Mouse (Mus musculus): ENCODE measurements around the gene Naa10. TPM values are rescaled to one million over a fixed set of nuclear protein-coding genes. Genes with fewer than 3 reads are reported as not detected.
A peak's percentile ranks its signal among the peaks of the same experiment; 100 is the strongest.

The Naa10 gene
- polyA plus RNA-seq, 1 experiment from 2014 or later: 163 TPM

- 26% methylated on average over 4 of the region's 4 CpGs for WGBS
- peak; percentile 75 for ATAC-seq
- no peaks in the 10 kb centered on the region for H3K27me3 ChIP-seq (replicated peaks)
Measured at GRCm38 (mm10) chrX:73948647-73949046, 26.9 kb upstream of the Naa10 start.

GRCm38 (mm10) chrX:73946896-73947295 is 25.2 kb upstream of the Naa10 start:
- Histone ChIP-seq H3K4me2 (replicated peaks) (no peak overlapping the region), H3K4me3 (replicated peaks) (no peak overlapping the region), H3K9ac (no peak overlapping the region), H3K27me3 (replicated peaks) (no peaks in the 10 kb centered on the region), H3K4me1 (replicated peaks) (no peaks in the 10 kb centered on the region), H3K36me3 (peaks cover 24% of the 10 kb centered on the region), H3K27ac (no peak overlapping the region), H3K9me3 (no peaks in the 10 kb centered on the region)
- ATAC-seq: no peak
- 70% methylated on average over 6 of the region's 6 CpGs for WGBS

More at GRCm38 (mm10) chrX:73948647-73949046, 26.9 kb upstream of the Naa10 start:
- H3K9me3 ChIP-seq: no peaks in the 10 kb centered on the region
- H3K36me3 ChIP-seq: peaks cover 28% of the 10 kb centered on the region
- H3K4me1 ChIP-seq (replicated peaks): no peaks in the 10 kb centered on the region
- H3K27ac ChIP-seq: no peak overlapping the region
- H3K4me3 ChIP-seq (replicated peaks): no peak overlapping the region
- H3K9ac ChIP-seq: no peak overlapping the region
- H3K4me2 ChIP-seq (replicated peaks): no peak overlapping the region

GRCm38 (mm10) chrX:73942294-73942693 is 20.6 kb upstream of the Naa10 start:
- Histone ChIP-seq H3K4me2 (replicated peaks) (no peak overlapping the region), H3K4me1 (replicated peaks) (no peaks in the 10 kb centered on the region), H3K9me3 (no peaks in the 10 kb centered on the region), H3K27ac (0 out of 2 replicates have a peak overlapping the region, but pooled peaks have one; percentile 22), H3K4me3 (replicated peaks) (no peak overlapping the region), H3K9ac (no peak overlapping the region), H3K36me3 (peaks cover 8% of the 10 kb centered on the region), H3K27me3 (replicated peaks) (no peaks in the 10 kb centered on the region)
- ATAC-seq: peak; percentile 86
- 67% methylated on average over 2 of the region's 2 CpGs for WGBS

- WGBS: 66% methylated on average over 2 of the region's 2 CpGs
- Histone ChIP-seq H3K9me3 (no peaks in the 10 kb centered on the region), H3K27ac (0 out of 2 replicates have a peak overlapping the region, but pooled peaks have one; percentile 22), H3K27me3 (replicated peaks) (no peaks in the 10 kb centered on the region), H3K4me2 (replicated peaks) (no peak overlapping the region), H3K36me3 (peaks cover 8% of the 10 kb centered on the region), H3K4me1 (replicated peaks) (no peaks in the 10 kb centered on the region), H3K9ac (no peak overlapping the region), H3K4me3 (replicated peaks) (no peak overlapping the region)
- peak; percentile 61 for ATAC-seq
Measured at GRCm38 (mm10) chrX:73941860-73942259, 20.1 kb upstream of the Naa10 start.

- Histone ChIP-seq H3K9me3 (no peaks in the 10 kb centered on the region), H3K4me3 (replicated peaks) (no peak overlapping the region), H3K4me1 (replicated peaks) (no peaks in the 10 kb centered on the region), H3K27ac (no peak overlapping the region), H3K36me3 (no peaks in the 10 kb centered on the region), H3K9ac (no peak overlapping the region), H3K27me3 (replicated peaks) (no peaks in the 10 kb centered on the region), H3K4me2 (replicated peaks) (no peak overlapping the region)
- ATAC-seq: peak; percentile 27; the same call in 1 of the 2 replicates
- 67% methylated on average over 2 of the region's 2 CpGs for WGBS
Measured at GRCm38 (mm10) chrX:73931871-73932270, 10.1 kb upstream of the Naa10 start.

- Histone ChIP-seq H3K4me3 (replicated peaks) (peak within 1 kb of the TSS; percentile 34), H3K36me3 (no peaks in the 10 kb centered on the region), H3K27ac (no peak within 1 kb of the TSS), H3K9me3 (no peaks in the 10 kb centered on the region), H3K9ac (peak within 1 kb of the TSS; percentile 20; the same call in 1 of the 2 replicates), H3K4me2 (replicated peaks) (peak within 1 kb of the TSS; percentile 50), H3K27me3 (replicated peaks) (no peaks in the 10 kb centered on the region), H3K4me1 (replicated peaks) (no peaks in the 10 kb centered on the region)
- 33% methylated on average over 17 of the region's 17 CpGs for WGBS
- ATAC-seq: peak; percentile 95
Measured at GRCm38 (mm10) chrX:73930402-73931062, 8.8 kb upstream of the Naa10 start, which contains the start of gene Renbp. Gene Renbp (minus strand): TSS chrX:73930850.

GRCm38 (mm10) chrX:73922550-73922882 is 772 bp upstream of the Naa10 start:
- Histone ChIP-seq H3K4me1 (replicated peaks) (no peaks in the 10 kb centered on the region), H3K9me3 (no peaks in the 10 kb centered on the region), H3K4me2 (replicated peaks) (peak overlapping the region; percentile 67), H3K27me3 (replicated peaks) (no peaks in the 10 kb centered on the region), H3K36me3 (no peaks in the 10 kb centered on the region), H3K27ac (peak overlapping the region; percentile 80; the same call in 1 of the 2 replicates), H3K9ac (peak overlapping the region; percentile 48; the same call in 1 of the 2 replicates), H3K4me3 (replicated peaks) (peak overlapping the region; percentile 51)
- ATAC-seq: no peak
- 72% methylated on average over 8 of the region's 8 CpGs for WGBS

GRCm38 (mm10) chrX:73921285-73921822 is 390 bp downstream of the Naa10 start:
- Histone ChIP-seq H3K36me3 (no peaks in the 10 kb centered on the region), H3K27me3 (replicated peaks) (no peaks in the 10 kb centered on the region), H3K27ac (peak overlapping the region; percentile 83), H3K9ac (peak overlapping the region; percentile 59), H3K9me3 (no peaks in the 10 kb centered on the region), H3K4me3 (replicated peaks) (peak overlapping the region; percentile 51), H3K4me2 (replicated peaks) (peak overlapping the region; percentile 60), H3K4me1 (replicated peaks) (no peaks in the 10 kb centered on the region)
- peak; percentile 53; the same call in 1 of the 2 replicates for ATAC-seq
- 15% methylated on average over 34 of the region's 34 CpGs for WGBS

- Histone ChIP-seq H3K9ac (no peak overlapping the region), H3K36me3 (no peaks in the 10 kb centered on the region), H3K4me1 (replicated peaks) (no peaks in the 10 kb centered on the region), H3K27me3 (replicated peaks) (no peaks in the 10 kb centered on the region), H3K27ac (no peak overlapping the region), H3K4me3 (replicated peaks) (no peak overlapping the region), H3K4me2 (replicated peaks) (no peak overlapping the region), H3K9me3 (no peaks in the 10 kb centered on the region)
- no peak for ATAC-seq
- WGBS: 80% methylated on average over 5 of the region's 5 CpGs
Measured at GRCm38 (mm10) chrX:73918631-73919030, 3.1 kb downstream of the Naa10 start.

GRCm38 (mm10) chrX:73916945-73917344 is 4.8 kb downstream of the Naa10 start:
- no peaks in the 10 kb centered on the region for H3K36me3 ChIP-seq
- H3K27me3 ChIP-seq (replicated peaks): no peaks in the 10 kb centered on the region
- H3K9ac ChIP-seq: no peak overlapping the region
- no peak for ATAC-seq
- H3K4me3 ChIP-seq (replicated peaks): no peak overlapping the region
- WGBS: 85% methylated on average over 8 of the region's 8 CpGs
- H3K4me1 ChIP-seq (replicated peaks): no peaks in the 10 kb centered on the region
- H3K4me2 ChIP-seq (replicated peaks): no peak overlapping the region
- no peak overlapping the region for H3K27ac ChIP-seq
- H3K9me3 ChIP-seq: no peaks in the 10 kb centered on the region

- Histone ChIP-seq H3K4me3 (replicated peaks) (peak overlapping the region; percentile 18), H3K4me2 (replicated peaks) (peak overlapping the region; percentile 46), H3K4me1 (replicated peaks) (no peaks in the 10 kb centered on the region), H3K36me3 (no peaks in the 10 kb centered on the region), H3K27ac (peak overlapping the region; percentile 60), H3K9me3 (no peaks in the 10 kb centered on the region), H3K9ac (no peak overlapping the region), H3K27me3 (replicated peaks) (no peaks in the 10 kb centered on the region)
- 29% methylated on average over 31 of the region's 31 CpGs for WGBS
- peak; percentile 98 for ATAC-seq
Measured at GRCm38 (mm10) chrX:73914827-73915703, 6.7 kb downstream of the Naa10 start.

GRCm38 (mm10) chrX:73911588-73911987 is 10.2 kb downstream of the Naa10 start:
- Histone ChIP-seq H3K9me3 (no peaks in the 10 kb centered on the region), H3K36me3 (no peaks in the 10 kb centered on the region), H3K4me2 (replicated peaks) (0 out of 2 replicates have a peak overlapping the region, but pooled peaks have one; percentile 54), H3K4me1 (replicated peaks) (no peaks in the 10 kb centered on the region), H3K27me3 (replicated peaks) (no peaks in the 10 kb centered on the region), H3K4me3 (replicated peaks) (no peak overlapping the region), H3K27ac (no peak overlapping the region), H3K9ac (no peak overlapping the region)
- WGBS: 82% methylated on average over 2 of the region's 2 CpGs
- ATAC-seq: no peak

All from intestine, embryonic 15.5 days (tissue).